Mouse (Mus musculus) layer of hippocampus, postnatal 25 days (tissue): ENCODE measurements at regions not wholly inside any gene's neighbourhood (a gene's known extent, or its start where the extent isn't known, plus 50 kb on each side); places are given as distances from the start of the nearest gene placed in this dataset.

Source experiments
- DNase-seq, 2 experiments: peaks; one replicate each; pipeline ENCODE4 v3.0.0; 2022; ENCODE audit warnings: mixed read lengths in 2 of 2, low spot score in 1 of 2; ENCODE audit errors: extremely low spot score in 1 of 2

GRCm38 (mm10) chr14:15273107-15273506, 165.7 kb downstream of the Lrrc3b start:
- DNase-seq = no peak

- DNase-seq = no peak
Observed at GRCm38 (mm10) chr14:15272364-15272763, 166.4 kb downstream of the Lrrc3b start.

- no peak for DNase-seq
Observed at GRCm38 (mm10) chr14:15266287-15266686, 172.5 kb downstream of the Lrrc3b start.

- no peak for DNase-seq
Observed at GRCm38 (mm10) chr14:15262996-15263395, 175.8 kb downstream of the Lrrc3b start.

GRCm38 (mm10) chr14:15255729-15256128, 183.1 kb downstream of the Lrrc3b start:
- peak in 1 of 2 experiments; percentile 5 for DNase-seq

GRCm38 (mm10) chr14:15205626-15206025, 233.2 kb downstream of the Lrrc3b start:
- DNase-seq = no peak

- no peak for DNase-seq
Observed at GRCm38 (mm10) chr14:15204284-15204683, 234.5 kb downstream of the Lrrc3b start.
